Mouse (Mus musculus) liver, adult (tissue): ENCODE results near the gene Fezf1.

Source experiments
- GATA4 ChIP-seq: IDR thresholded peaks from 2 replicates; pipeline ENCODE4 v1.6.1; 2014; ENCODE audit warnings: mild to moderate bottlenecking, low read length; ENCODE audit not compliant: insufficient replicate concordance

The Fezf1 gene

DNA sequence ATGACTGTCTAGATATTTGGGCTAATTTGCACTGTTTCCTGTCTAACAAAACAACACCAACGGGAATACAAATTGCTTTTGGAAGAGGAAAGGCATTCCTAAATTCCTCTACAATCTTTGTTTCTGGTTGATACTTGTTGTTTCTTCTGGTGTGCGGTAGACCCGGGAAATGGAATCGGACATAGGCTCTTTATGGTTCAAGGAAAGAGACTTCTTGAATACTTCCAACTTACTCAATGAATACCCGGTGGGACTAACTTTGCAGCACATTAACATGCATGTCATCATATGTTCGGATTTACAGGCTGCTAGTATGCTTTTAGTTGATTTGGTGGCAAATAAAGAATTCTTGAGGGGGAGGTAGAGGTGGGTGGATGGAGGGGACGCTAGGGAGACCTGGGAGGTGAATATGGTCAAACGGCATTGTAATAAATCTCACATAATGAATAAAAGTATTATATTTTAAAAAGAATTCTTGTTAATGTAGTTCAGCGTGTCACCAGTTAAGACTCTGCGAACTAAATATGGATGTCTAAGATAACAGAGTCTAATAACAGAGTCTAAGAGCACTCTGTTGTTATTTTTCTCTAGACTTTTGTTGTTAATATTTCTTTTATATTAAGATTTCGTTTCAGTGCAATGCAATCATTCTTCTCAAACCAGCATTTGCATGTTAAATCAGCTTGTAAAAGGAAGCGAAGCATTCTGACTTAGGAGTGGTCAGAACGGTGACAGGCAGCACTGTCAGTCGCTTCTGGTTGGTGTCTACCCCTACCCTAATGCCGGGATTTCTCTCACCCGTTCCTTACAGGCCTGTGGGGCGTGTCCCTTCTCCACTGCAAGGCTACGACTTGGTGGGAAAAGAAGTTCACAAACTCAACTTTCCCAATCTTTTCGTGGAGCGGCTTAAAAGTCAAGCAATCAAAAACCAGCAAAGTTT lies 4.3 kb upstream of the Fezf1 start:
- no peak for TF ChIP-seq GATA4

DNA sequence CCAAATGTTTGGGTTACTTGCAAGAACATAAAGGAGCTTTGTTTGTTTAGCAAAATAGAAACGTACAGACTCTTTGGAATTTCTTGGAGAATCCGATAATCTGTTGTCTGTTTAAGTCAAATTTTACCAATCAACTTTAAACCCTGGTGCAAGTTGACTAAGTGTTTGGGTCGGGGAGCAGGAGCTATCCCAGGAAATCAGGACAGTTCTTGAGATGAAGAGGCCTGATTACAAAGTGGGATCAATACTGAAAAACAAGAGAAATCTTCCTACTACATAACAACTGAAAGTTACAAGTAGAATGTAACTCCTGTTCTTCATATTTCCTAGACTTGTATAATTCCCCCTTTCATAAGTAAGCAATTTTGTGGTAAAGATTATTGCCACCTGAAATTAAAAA lies 3.3 kb upstream of the Fezf1 start:
- no peak for TF ChIP-seq GATA4

DNA sequence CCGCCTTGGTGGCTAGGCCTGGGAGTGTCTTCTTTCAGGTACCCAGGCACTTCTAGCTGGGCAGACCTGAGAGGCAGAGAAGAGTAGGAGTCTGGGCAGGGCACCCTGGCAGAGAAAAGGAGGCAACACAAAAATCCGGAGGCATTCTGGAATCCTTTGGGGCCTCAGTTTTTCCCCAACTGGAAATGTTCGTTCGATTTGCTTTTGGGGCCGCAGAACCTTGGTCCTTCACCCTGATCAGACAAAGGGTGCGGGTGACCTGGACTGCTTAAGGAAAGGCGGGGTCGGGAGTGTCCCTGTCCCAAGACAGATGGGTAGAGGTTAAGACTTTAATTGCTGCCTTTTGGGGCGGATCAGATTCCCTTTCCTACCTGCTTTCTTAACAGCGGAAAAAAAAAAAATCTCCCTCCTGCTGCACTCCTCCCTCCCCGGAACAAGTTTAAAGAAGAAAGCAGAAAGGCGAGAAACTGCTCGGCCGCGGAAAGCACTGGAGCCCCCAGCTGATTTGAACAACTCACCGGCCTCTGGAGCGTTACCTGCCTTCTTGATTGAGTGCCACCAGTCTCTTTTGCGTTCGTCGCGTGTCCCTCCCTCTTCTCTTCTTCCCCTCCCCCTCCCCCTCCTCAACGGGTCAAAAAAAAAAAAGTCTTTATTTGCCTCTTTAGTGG lies 2.3 kb upstream of the Fezf1 start:
- TF ChIP-seq GATA4, result no peak

DNA sequence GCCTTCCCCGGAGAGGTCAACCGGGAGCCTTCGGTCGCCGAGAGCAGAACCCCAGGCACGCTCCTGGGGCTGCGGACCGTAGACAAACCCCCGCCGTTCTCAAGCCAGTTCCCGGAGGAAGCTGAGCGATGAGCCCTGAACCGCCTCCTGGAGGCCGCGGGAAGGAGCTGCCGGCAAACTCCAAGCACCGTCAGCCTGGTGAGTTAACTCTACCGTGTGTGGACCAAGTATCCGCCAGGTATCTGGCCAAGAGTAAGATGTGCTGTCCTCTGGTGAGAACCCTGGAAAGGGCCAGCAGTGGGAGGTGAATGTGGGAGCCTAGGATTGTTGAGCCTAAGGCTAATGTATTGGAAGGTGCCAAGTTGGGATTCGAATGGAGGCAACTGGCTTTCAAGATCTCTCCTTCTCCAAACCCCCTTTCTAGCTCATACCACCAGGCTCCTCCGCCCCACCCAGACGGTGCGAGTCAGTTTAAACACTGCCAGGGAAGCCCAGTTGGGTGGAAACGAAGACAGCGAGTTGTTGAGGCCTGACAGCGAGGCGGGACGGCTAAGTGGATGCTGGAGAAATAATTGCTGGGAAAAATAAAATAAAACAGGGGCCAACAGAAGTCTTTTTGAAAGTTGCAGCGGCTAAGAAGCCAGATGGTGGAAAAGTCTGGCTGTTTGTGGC lies 1.6 kb upstream of the Fezf1 start:
- no peak for TF ChIP-seq GATA4

DNA sequence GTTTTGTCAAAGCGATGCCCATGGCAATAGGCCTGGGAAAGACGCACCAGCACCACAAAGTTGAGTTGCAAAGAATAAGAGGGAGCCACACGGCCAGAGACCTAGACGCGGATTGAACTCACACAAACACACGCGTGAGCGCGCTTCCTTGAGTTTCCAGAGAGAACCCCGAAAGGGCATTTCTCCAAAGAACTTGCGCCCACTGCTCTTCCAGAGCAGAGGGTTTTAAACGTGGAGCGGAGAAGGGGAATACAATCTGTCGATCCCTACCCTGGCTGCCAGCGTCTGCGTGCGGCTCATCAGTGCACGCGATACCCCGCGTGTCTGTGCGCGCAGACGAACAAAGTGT lies 865 bp upstream of the Fezf1 start:
- TF ChIP-seq GATA4, result no peak

DNA sequence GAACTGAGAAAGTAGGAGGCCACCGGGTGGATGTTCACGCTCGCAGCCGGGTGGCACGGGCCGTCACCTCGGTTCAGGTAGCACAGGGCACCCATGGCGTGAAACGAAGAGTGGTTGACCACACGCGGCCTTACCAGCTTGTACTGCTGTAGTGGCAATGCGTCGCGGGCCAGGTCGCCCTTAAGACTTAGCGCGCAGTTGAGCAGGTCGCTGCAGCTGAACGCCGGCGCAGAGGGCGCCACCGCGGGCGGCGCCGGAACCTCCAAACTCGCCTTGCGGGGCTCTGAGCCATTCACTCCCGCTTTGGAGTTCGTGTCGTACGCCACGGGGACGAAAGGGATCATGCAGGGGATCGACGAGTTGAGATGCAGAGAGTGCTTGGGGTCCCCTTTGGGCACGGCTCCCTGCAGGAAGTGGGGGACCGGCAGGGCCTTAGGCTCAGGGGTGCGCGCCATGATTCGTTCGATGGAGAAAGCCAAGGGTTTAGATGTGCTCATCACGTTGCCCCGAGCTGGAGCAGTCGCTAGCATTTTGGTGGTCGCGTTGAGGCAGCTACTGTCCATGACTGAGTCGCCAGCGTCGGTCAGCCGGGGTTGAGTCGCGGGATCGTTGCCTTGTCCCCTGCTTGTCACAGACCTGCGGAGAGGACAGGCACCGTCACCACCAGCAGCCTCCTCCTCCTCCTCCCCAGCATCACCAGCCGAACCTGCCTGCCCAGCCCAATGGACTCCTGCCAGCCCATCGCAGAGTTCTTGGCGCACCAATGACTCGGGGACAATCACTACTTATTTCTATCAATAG lies 450 bp downstream of the Fezf1 start:
- TF ChIP-seq GATA4, result no peak

DNA sequence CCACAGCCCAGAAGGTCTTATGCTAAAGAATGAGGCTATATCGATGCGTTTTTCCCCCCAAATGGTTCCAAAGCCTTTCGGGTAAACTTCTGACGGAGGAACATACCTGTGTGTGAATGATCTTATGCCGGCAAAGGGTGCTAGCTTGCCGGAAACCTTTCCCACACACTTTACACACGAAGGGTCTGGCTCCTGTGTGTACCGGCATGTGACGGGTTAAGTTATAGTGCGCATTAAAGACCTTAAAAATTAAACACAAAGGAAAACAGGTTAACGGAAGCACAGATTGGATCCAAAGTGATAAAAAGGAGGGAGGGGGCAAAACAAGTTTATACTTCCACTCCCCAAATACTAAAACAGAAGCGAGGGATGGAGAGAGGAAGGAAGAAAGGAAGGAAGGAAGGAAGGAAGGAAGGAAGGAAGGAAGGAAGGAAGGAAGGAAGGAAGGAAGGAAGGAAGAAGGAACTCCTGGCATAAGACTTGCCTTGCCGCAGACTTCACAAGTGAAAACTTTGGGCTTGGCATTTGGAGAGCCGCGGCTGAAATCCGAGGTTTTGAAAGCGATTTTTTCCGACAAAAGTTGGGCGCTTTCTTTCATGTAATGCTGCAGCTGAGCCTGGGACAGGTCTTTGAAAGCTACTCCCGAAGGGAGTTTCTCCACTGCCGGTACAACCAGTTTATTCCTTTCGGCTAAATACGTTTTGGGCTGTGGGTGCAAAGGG lies 1.2 kb downstream of the Fezf1 start:
- no peak for TF ChIP-seq GATA4

DNA sequence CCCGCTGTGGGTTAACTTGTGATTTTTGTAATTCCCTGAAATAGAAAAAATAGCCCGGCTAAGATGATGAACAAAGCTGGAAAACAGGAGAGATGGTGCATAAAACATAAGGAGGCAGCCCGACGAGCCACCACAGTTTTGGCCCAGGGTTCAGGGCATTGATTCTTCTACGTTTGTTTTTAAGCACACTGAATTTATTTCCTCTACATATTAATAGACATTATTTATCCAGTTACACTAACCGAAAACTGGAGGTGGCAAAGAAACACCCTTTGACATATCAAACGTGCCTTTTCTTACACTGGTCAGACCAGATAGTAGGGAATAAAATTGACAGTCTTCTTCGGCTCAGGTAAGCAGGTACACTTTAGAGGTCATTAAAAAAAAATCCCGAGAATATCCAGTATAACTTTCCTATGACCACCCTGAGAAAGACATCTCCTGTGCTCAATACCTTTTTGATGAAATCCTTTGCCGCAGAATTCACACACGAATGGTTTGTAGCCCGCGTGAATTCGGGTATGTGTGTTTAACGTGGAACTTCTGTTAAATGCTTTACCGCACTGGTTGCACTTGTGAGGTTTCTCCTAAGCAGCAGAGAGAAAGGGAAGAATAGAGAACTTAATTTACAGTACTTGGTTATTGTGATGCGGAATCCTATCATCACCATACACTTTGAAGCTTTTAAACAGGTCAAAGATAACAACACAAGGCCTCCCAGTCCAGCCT lies 1.9 kb downstream of the Fezf1 start:
- no peak for TF ChIP-seq GATA4

DNA sequence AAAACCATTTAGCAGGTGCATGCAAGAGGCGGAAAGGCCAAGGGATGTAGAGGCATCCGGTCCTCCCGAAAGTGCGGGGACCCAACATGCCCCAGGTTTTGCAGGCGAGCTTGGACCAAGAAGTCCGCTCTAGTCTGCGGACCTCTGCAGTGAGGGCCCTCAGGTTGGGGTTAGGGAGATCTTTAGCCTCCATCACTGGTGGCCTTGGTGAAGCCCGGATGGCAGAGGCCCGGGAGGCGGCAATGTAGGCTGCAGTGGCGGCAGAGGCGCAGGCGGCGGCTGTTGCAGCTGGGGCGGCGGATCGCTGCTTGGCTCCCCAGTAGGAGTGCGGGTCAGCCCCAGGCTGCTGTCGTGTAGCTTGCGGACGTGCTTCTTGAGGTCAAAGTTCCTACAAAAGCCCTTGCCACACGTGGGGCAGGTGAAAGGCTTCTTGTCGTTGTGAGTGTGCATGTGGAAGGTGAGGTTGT lies 2.6 kb downstream of the Fezf1 start:
- no peak for TF ChIP-seq GATA4

DNA sequence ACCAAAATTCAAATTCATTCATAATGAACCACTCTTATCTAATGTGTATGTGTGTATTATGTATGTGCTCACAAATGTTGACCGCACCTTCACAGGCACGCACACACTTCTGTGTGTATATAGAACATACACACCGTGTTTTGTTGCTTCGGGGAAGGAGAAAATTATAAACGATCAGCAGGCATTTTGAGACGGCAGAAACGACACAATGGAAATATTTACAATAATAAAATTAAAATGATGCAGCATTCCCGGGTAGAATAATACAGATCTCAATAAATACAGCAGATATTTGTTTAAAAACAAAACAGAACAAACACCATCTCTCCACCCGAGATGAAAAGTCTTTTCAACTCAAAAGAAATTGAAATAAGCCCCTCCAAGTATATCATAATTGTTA lies 3.0 kb downstream of the Fezf1 start:
- no peak for TF ChIP-seq GATA4

DNA sequence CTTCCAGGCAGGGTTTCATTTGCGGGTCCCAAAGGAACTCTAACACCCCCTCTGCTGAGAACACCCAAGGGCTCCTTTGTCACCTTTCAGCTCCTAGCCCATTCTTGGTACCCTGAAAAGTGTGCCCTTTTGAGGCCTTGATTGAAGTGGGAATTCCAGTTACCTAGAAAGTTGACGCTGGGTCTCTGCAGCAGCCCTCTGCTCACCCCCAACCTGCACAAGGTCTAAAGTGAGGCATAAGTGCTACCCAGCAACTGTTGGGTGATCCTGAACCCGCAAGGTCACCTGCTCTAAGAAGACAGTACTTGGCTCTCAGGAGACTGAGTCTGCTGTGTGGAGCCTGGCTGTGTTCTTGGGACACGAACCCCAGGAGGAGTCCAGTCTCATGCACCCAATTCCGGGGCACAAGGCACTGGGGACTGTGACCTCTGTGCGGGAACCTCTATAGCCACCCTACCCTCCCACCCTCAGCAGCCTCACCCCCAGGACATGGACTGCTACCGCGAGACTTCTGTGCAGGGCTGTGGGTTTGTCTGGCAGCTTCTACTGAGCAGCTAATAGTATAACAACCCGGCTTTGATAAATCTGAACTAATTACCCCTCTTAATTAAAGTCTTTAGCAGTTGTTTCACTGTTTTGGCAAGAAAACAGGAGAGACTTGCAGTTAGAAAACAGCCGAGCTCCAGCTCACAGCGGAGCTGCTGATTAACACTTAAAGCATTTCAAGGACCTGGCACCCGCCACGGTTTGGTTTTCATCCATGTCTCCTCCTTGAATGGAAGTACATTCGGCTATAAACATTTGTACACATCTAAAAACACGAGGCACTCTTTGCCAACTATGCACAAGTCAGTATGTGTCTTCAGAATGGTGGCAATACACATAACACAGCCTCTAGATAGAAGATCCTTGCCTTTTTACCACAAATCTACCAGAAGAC lies 4.1 kb downstream of the Fezf1 start:
- TF ChIP-seq GATA4, result no peak

DNA sequence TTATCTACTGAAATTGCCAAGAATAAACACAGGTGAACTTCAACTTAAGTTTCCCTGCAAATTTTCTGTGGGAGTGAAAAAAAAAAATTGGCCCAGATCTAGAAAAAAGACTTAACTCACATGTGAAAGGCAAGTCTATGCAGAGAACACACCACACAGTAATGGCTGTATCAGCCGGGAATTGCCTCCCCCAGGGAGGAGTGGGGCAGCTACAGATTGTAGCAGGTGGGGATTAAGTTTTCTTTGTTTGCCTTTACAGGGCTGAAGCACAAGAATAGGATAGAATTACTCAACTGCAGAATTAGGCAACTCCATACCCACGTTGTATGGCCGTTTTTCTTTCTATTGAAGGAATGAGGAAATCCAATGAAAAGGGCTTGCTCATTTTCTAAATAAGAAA lies 36.7 kb downstream of the Fezf1 start:
- TF ChIP-seq GATA4, result no peak

DNA sequence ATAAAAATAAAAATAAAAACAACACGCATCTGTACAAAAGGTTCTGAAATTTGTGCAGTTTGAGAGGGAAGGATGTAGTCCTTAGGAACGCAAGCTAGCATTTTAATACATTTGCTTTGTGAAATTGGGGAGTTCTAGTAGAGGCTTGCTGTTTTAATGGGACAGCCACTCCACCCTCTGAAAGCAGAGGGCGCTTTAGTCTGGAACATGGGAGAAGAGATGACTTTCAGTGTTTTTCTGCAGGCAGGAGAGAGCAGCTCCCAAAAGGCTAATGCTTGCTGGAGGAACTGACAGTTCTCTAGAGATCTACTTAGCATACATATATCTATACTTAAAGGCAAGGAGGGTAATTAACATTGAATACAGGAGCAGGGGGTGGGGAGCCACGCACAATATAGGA lies 40.4 kb downstream of the Fezf1 start:
- TF ChIP-seq GATA4, result no peak
